In the genomic region with DNA sequence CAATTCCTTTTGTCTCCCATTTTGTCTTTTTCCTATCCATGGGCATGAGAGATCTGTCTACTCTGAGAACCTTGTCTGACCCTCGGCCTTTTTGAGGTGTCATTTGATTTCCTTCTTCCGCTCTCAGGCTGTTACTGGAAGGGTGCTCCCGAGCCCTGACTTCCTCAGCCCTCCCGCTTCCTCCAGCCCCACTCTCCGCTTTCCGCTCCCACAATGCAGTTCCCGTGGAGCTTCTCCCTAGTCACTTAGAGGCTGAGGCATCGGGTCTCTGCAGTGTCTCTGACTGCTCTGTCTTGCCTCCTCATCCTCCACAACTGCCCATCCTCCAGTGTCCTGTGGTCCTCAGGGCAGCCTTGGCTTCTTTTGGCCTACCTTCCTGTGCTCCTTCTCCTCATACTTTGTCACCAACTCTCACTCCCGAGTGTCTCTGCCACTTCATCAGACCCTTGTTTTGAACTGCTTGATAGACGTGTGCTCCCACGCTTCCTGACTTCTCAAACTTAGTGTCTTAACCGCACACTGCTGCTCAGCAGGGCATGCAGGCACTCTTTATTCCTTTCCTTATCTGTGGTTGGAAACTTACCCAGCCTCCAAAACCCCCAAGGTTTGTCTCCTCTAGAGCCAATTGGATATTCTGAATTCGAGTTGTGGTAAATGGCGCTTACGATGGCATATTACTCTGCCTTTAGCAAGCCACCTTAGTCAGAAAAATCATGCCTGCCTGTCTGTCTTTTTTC, we compare ENCODE assay signal across 12 mouse cellular contexts. TPM values are rescaled to one million over a fixed set of nuclear protein-coding genes. Genes with fewer than 3 reads are reported as not detected.
DNase-seq lines count a peak whose midpoint lies in the region; ATAC-seq and TF ChIP-seq lines count a peak whose summit lies in the region.
"Had no signal": no experiment of that assay in that cellular context is flagged by ENCODE, and none has a peak within 500 bp of the region (broad histone marks: within the 10 kb centered on the region; RNA-seq: fewer than 3 reads in every experiment).

No protein-coding gene starts in this region.

- H3K4me1 ChIP-seq in heart, adult 2 months (ENCODE audit: control insufficient read depth, insufficient read depth, low read length): peaks cover 14% of the 10 kb centered on the region
- H3K4me1 ChIP-seq in CH12.LX (ENCODE audit: control insufficient read depth in 1 of 2, insufficient read depth in 2 of 2): peaks cover 44 to 96% of the 10 kb centered on the region in 2 experiments
- peaks cover 6% of the 10 kb centered on the region; the same call in 1 of the 2 replicates for H3K4me1 ChIP-seq in lung, postnatal 0 days (ENCODE audit: insufficient read depth, low read depth, low read length)
- peaks cover 14% of the 10 kb centered on the region for H3K4me1 ChIP-seq in midbrain, embryonic 13.5 days (replicated peaks)
- H3K4me1 ChIP-seq in intestine, postnatal 0 days (replicated peaks; ENCODE audit: control insufficient read depth, insufficient read depth, low read length): peaks cover 14% of the 10 kb centered on the region

- dilution Hi-C loops in CH12.LX (cut with MboI; ENCODE audit: extremely low pct_ligation_motif_present, extremely low pct_unique_long_range_greater_than_20kb, low sequenced_read_pairs): no loop called here

- H3K9ac ChIP-seq in heart, adult 2 months (ENCODE audit: low read depth, low read length): peak overlapping the region; percentile 27; the same call in 1 of the 2 replicates
- no peak overlapping the region for H3K9ac ChIP-seq in CH12.LX (ENCODE audit: insufficient read depth, low read depth)
- no peak overlapping the region for H3K9ac ChIP-seq in lung, postnatal 0 days (replicated peaks; ENCODE audit: low read depth)
- H3K9ac ChIP-seq in midbrain, embryonic 13.5 days (replicated peaks): no peak overlapping the region
- H3K9ac ChIP-seq in intestine, postnatal 0 days (ENCODE audit: low read depth, low read length): no peak overlapping the region
- H3K9ac ChIP-seq: midbrain, embryonic 12.5 days had no signal

- H3K9me3 ChIP-seq in CH12.LX (replicated peaks; ENCODE audit: low read length): no peaks in the 10 kb centered on the region
- no peaks in the 10 kb centered on the region for H3K9me3 ChIP-seq in lung, postnatal 0 days (ENCODE audit: low read length)
- H3K9me3 ChIP-seq in midbrain, embryonic 13.5 days: no peaks in the 10 kb centered on the region
- H3K9me3 ChIP-seq in intestine, postnatal 0 days (ENCODE audit: control insufficient read depth): no peaks in the 10 kb centered on the region
- H3K9me3 ChIP-seq: midbrain, embryonic 12.5 days had no signal

- no peak overlapping the region for H3K4me3 ChIP-seq in heart, adult 2 months
- peak overlapping the region; percentile 1 to 32 (median 4) for H3K4me3 ChIP-seq in CH12.LX (replicated peaks in 1 of 3; ENCODE audit: low read depth in 2 of 3, low read length in 2 of 3, poor library complexity in 1 of 3)
- no peak overlapping the region for H3K4me3 ChIP-seq in lung, postnatal 0 days (ENCODE audit: low read depth, low read length)
- no peak overlapping the region for H3K4me3 ChIP-seq in midbrain, embryonic 13.5 days (replicated peaks)
- H3K4me3 ChIP-seq in intestine, postnatal 0 days (ENCODE audit: low read depth, low read length): no peak overlapping the region
- H3K4me3 ChIP-seq: midbrain, embryonic 12.5 days had no signal

- no peaks in the 10 kb centered on the region; the same call in 1 of the 2 replicates for H3K36me3 ChIP-seq in heart, adult 2 months (ENCODE audit: control insufficient read depth, insufficient read depth, low read length)
- H3K36me3 ChIP-seq in CH12.LX (replicated peaks in 1 of 2; ENCODE audit: control insufficient read depth in 1 of 2, insufficient read depth in 1 of 2, low read length in 1 of 2): peaks cover 11 to 43% of the 10 kb centered on the region in 2 experiments
- peaks cover 16% of the 10 kb centered on the region; the same call in 1 of the 2 replicates for H3K36me3 ChIP-seq in lung, postnatal 0 days (ENCODE audit: insufficient read depth, low read length)
- H3K36me3 ChIP-seq in midbrain, embryonic 13.5 days: peaks cover 20% of the 10 kb centered on the region
- peaks cover 18% of the 10 kb centered on the region for H3K36me3 ChIP-seq in intestine, postnatal 0 days (ENCODE audit: control insufficient read depth, insufficient read depth)

- TF ChIP-seq RAD21 in CH12.LX (IDR thresholded peaks at IDR 0.05; ENCODE audit: low read depth, low read length): no peak; the same call in 1 of the 2 replicates

- DNase-seq in heart, adult 2 months: peak; percentile 64 to 67
- no peak for DNase-seq in heart, postnatal 25 days (ENCODE audit: low spot score)
- peak; percentile 79 for DNase-seq in CH12.LX (ENCODE audit: extremely low read depth)
- DNase-seq in heart, postnatal 14 days: peak; percentile 35 to 37
- peak; percentile 40 for DNase-seq in lung, postnatal 0 days (ENCODE audit: low spot score)
- DNase-seq: gastrocnemius, postnatal 25 days; layer of hippocampus, postnatal 36 days had no signal

- in situ Hi-C loops in CH12.LX (cut with MboI; ENCODE audit: low pct_ligation_motif_present, low pct_unique_long_range_greater_than_20kb, low sequenced_read_pairs): no loop called here

- H3K27me3 ChIP-seq in heart, adult 2 months (ENCODE audit: control insufficient read depth, insufficient read depth, low read length): no peaks in the 10 kb centered on the region
- H3K27me3 ChIP-seq in CH12.LX (replicated peaks): no peaks in the 10 kb centered on the region
- H3K27me3 ChIP-seq in lung, postnatal 0 days (replicated peaks; ENCODE audit: insufficient read depth, low read length): no peaks in the 10 kb centered on the region
- H3K27me3 ChIP-seq in midbrain, embryonic 13.5 days: no peaks in the 10 kb centered on the region
- no peaks in the 10 kb centered on the region for H3K27me3 ChIP-seq in intestine, postnatal 0 days (replicated peaks; ENCODE audit: control insufficient read depth, insufficient read depth, low read length)
- H3K27me3 ChIP-seq: midbrain, embryonic 12.5 days had no signal

- no peaks in the 10 kb centered on the region for H3K79me2 ChIP-seq in heart, adult 2 months (replicated peaks; ENCODE audit: control insufficient read depth, insufficient read depth, low read length)
- H3K79me2 ChIP-seq in CH12.LX (replicated peaks; ENCODE audit: control insufficient read depth, extremely low read depth, insufficient read depth, poor library complexity, severe bottlenecking): peaks cover 3% of the 10 kb centered on the region; the same call in 1 of the 2 replicates

- ATAC-seq in lung, postnatal 0 days: peak; percentile 65
- no peak for ATAC-seq in midbrain, embryonic 13.5 days
- no peak for ATAC-seq in intestine, postnatal 0 days
- no peak for ATAC-seq in frontal cortex, adult (ENCODE audit: low TSS enrichment)

- no peak for TF ChIP-seq CTCF in heart, adult 2 months (IDR thresholded peaks at IDR 0.05)
- no peak for TF ChIP-seq CTCF in CH12.LX (conservative IDR thresholded peaks at IDR 0.05 in 1 of 2, IDR thresholded peaks at IDR 0.05 in 1 of 2; ENCODE audit: low read depth in 2 of 2, low read length in 2 of 2)
- TF ChIP-seq CTCF in lung, postnatal 0 days (IDR thresholded peaks at IDR 0.05): no peak
- TF ChIP-seq CTCF in intestine, postnatal 0 days (IDR thresholded peaks at IDR 0.05; ENCODE audit: low read depth): no peak

- intact Hi-C loops in heart, adult 2 months (cut with DNase I): loop anchor here (2.0 kb wide), 1 partner anchor 30 kb away; no protein-coding TSS in a partner anchor
- intact Hi-C loops in heart, postnatal 25 days (cut with DNase I): no loop called here
- intact Hi-C loops in heart, postnatal 14 days (cut with DNase I): no loop called here

- TF ChIP-seq EP300 in heart, adult 2 months (IDR thresholded peaks at IDR 0.05; ENCODE audit: insufficient read depth, low read depth, low read length): peak; percentile 25; the same call in 1 of the 2 replicates
- peak; percentile 81 for TF ChIP-seq EP300 in CH12.LX (IDR thresholded peaks at IDR 0.05; ENCODE audit: low read length)
- TF ChIP-seq EP300 in lung, postnatal 0 days (IDR thresholded peaks at IDR 0.05): no peak

- peak overlapping the region; percentile 53; the same call in 1 of the 2 replicates for H3K4me2 ChIP-seq in CH12.LX (ENCODE audit: insufficient read depth, low read depth, poor library complexity, severe bottlenecking)
- no peak overlapping the region for H3K4me2 ChIP-seq in lung, postnatal 0 days (replicated peaks; ENCODE audit: low read depth, low read length)
- H3K4me2 ChIP-seq in midbrain, embryonic 13.5 days (replicated peaks): no peak overlapping the region
- no peak overlapping the region for H3K4me2 ChIP-seq in intestine, postnatal 0 days (replicated peaks; ENCODE audit: low read depth)
- H3K4me2 ChIP-seq: midbrain, embryonic 12.5 days had no signal

- peak overlapping the region; percentile 78 for H3K27ac ChIP-seq in heart, adult 2 months
- peak overlapping the region; percentile 71 for H3K27ac ChIP-seq in CH12.LX (ENCODE audit: insufficient read depth, low read depth)
- H3K27ac ChIP-seq in lung, postnatal 0 days (ENCODE audit: low read length): no peak overlapping the region
- H3K27ac ChIP-seq in midbrain, embryonic 13.5 days: no peak overlapping the region
- no peak overlapping the region for H3K27ac ChIP-seq in intestine, postnatal 0 days (ENCODE audit: low read depth, low read length)

- 48% methylated on average over 15 of the region's 15 CpGs for WGBS in heart, adult 2 months
- WGBS in lung, postnatal 0 days: 53% methylated on average over 15 of the region's 15 CpGs
- 85% methylated on average over 15 of the region's 15 CpGs for WGBS in midbrain, embryonic 13.5 days
- WGBS in intestine, postnatal 0 days: 79% methylated on average over 15 of the region's 15 CpGs

- peak; percentile 51 for TF ChIP-seq POLR2A in heart, adult 2 months (IDR thresholded peaks at IDR 0.05; ENCODE audit: insufficient read depth, low read depth, low read length)
- TF ChIP-seq POLR2A in CH12.LX (IDR thresholded peaks at IDR 0.05; ENCODE audit: low read depth, low read length): no peak

RNA-seq across cellular contexts. Expression of a gene that starts 21.2 kb away (rescaled TPM):
- not detected for total RNA-seq in heart, adult 2 months (2021)
- 0.31 TPM in 1 of 2 replicates, not detected in the other for polyA plus RNA-seq in heart, adult 2 months (2012; rRNA removed)
- not detected for total RNA-seq in heart, postnatal 25 days (2021)
- total RNA-seq in CH12.LX (2012; rRNA removed): 0.17 TPM in 1 of 2 replicates, not detected in the other
- total RNA-seq in CH12.LX (2014; rRNA removed): not detected in 2 replicates
- not detected in 2 replicates for polyA plus RNA-seq in CH12.LX (2012; ENCODE audit: insufficient read length, low read depth)
- total RNA-seq in heart, postnatal 14 days (2021): not detected
- polyA plus RNA-seq in lung, postnatal 0 days (2015; fragmentation: Nextera tagmentation; extraction: Ambion mirVana): not detected in 2 replicates
- polyA plus RNA-seq in midbrain, embryonic 13.5 days (2015; fragmentation: Nextera tagmentation; extraction: Ambion mirVana): not detected in 2 replicates
- not detected in 2 replicates for polyA plus RNA-seq in intestine, postnatal 0 days (2015; fragmentation: Nextera tagmentation; extraction: Ambion mirVana)
- total RNA-seq: gastrocnemius, postnatal 25 days had no signal
- polyA plus RNA-seq: embryonic facial prominence, embryonic 14.5 days; midbrain, embryonic 12.5 days had no signal

RNA-seq across cellular contexts. Expression of a gene that starts 24.6 kb away (rescaled TPM):
- total RNA-seq in heart, adult 2 months (2021): not detected
- polyA plus RNA-seq in heart, adult 2 months (2012; rRNA removed): not detected in 2 replicates
- not detected for total RNA-seq in heart, postnatal 25 days (2021)
- total RNA-seq in CH12.LX (2012; rRNA removed): not detected in 2 replicates
- total RNA-seq in CH12.LX (2014; rRNA removed): not detected in 2 replicates
- not detected in 2 replicates for polyA plus RNA-seq in CH12.LX (2012; ENCODE audit: insufficient read length, low read depth)
- not detected for total RNA-seq in heart, postnatal 14 days (2021)
- polyA plus RNA-seq in lung, postnatal 0 days (2015; fragmentation: Nextera tagmentation; extraction: Ambion mirVana): not detected in 2 replicates
- polyA plus RNA-seq in midbrain, embryonic 13.5 days (2015; fragmentation: Nextera tagmentation; extraction: Ambion mirVana): not detected in 2 replicates
- 0.12 TPM in 1 of 2 replicates, not detected in the other for polyA plus RNA-seq in intestine, postnatal 0 days (2015; fragmentation: Nextera tagmentation; extraction: Ambion mirVana)
- total RNA-seq: layer of hippocampus, postnatal 36 days had no signal

RNA-seq across cellular contexts. Expression of a gene that starts 31.7 kb away (rescaled TPM):
- total RNA-seq in heart, adult 2 months (2021): 10 to 100 TPM; 41.3 to 46.8 TPM
- polyA plus RNA-seq in heart, adult 2 months (2012; rRNA removed): 40.8 and 49.6 TPM in 2 replicates
- 10 to 100 TPM; 43.6 to 46.3 TPM for total RNA-seq in heart, postnatal 25 days (2021)
- total RNA-seq in CH12.LX (2012; rRNA removed): 24.3 and 31.2 TPM in 2 replicates
- total RNA-seq in CH12.LX (2014; rRNA removed): 11.6 and 15.0 TPM in 2 replicates
- 79.8 and 82.8 TPM in 2 replicates for polyA plus RNA-seq in CH12.LX (2012; ENCODE audit: insufficient read length, low read depth)
- 10 to 100 TPM; 42.2 to 44.1 TPM for total RNA-seq in heart, postnatal 14 days (2021)
- 7.4 and 7.6 TPM in 2 replicates for polyA plus RNA-seq in lung, postnatal 0 days (2015; fragmentation: Nextera tagmentation; extraction: Ambion mirVana)
- polyA plus RNA-seq in midbrain, embryonic 13.5 days (2015; fragmentation: Nextera tagmentation; extraction: Ambion mirVana): 10.7 and 14.2 TPM in 2 replicates
- 5.8 and 6.1 TPM in 2 replicates for polyA plus RNA-seq in intestine, postnatal 0 days (2015; fragmentation: Nextera tagmentation; extraction: Ambion mirVana)

RNA-seq across cellular contexts. Expression of a gene that starts 44.5 kb away (rescaled TPM):
- under 1 TPM; 0.34 to 0.98 TPM for total RNA-seq in heart, adult 2 months (2021)
- polyA plus RNA-seq in heart, adult 2 months (2012; rRNA removed): 0.29 and 0.59 TPM in 2 replicates
- under 1 TPM; 0.36 to 0.42 TPM for total RNA-seq in heart, postnatal 25 days (2021)
- total RNA-seq in CH12.LX (2012; rRNA removed) (0.25 TPM in 2 replicates), CH12.LX (2014; rRNA removed) (not detected in 2 replicates)
- 0.84 and 1.1 TPM in 2 replicates for polyA plus RNA-seq in CH12.LX (2012; ENCODE audit: insufficient read length, low read depth)
- total RNA-seq in heart, postnatal 14 days (2021): under 1 TPM; 0.17 to 0.22 TPM
- polyA plus RNA-seq in lung, postnatal 0 days (2015; fragmentation: Nextera tagmentation; extraction: Ambion mirVana): 0.55 and 0.66 TPM in 2 replicates
- polyA plus RNA-seq in midbrain, embryonic 13.5 days (2015; fragmentation: Nextera tagmentation; extraction: Ambion mirVana): 0.17 and 0.26 TPM in 2 replicates
- 0.07 and 0.10 TPM in 2 replicates for polyA plus RNA-seq in intestine, postnatal 0 days (2015; fragmentation: Nextera tagmentation; extraction: Ambion mirVana)
- total RNA-seq: gastrocnemius, postnatal 25 days; layer of hippocampus, postnatal 36 days had no signal

RNA-seq across cellular contexts. Expression of a gene that starts 52.6 kb away (rescaled TPM):
- 10 to 100 TPM; 50.8 to 58.7 TPM for total RNA-seq in heart, adult 2 months (2021)
- 65.0 and 80.9 TPM in 2 replicates for polyA plus RNA-seq in heart, adult 2 months (2012; rRNA removed)
- 10 to 100 TPM; 48.0 to 54.0 TPM for total RNA-seq in heart, postnatal 25 days (2021)
- total RNA-seq in CH12.LX (2012; rRNA removed): 23.5 and 24.0 TPM in 2 replicates
- 24.1 and 25.5 TPM in 2 replicates for total RNA-seq in CH12.LX (2014; rRNA removed)
- polyA plus RNA-seq in CH12.LX (2012; ENCODE audit: insufficient read length, low read depth): 28.0 and 31.7 TPM in 2 replicates
- total RNA-seq in heart, postnatal 14 days (2021): 10 to 100 TPM; 52.0 to 54.4 TPM
- 112 and 119 TPM in 2 replicates for polyA plus RNA-seq in lung, postnatal 0 days (2015; fragmentation: Nextera tagmentation; extraction: Ambion mirVana)
- 111 and 113 TPM in 2 replicates for polyA plus RNA-seq in midbrain, embryonic 13.5 days (2015; fragmentation: Nextera tagmentation; extraction: Ambion mirVana)
- 107 TPM in 2 replicates for polyA plus RNA-seq in intestine, postnatal 0 days (2015; fragmentation: Nextera tagmentation; extraction: Ambion mirVana)

Comparison
In these comparisons a context has a peak if more than half of its experiments do, and no peak if none do; other contexts are left out.
1. H3K27ac ChIP-seq: peak in heart, adult 2 months (single experiment) and CH12.LX (single experiment); none in lung, postnatal 0 days (single experiment), midbrain, embryonic 13.5 days (single experiment) and intestine, postnatal 0 days (single experiment).
2. H3K4me3 ChIP-seq: peak in CH12.LX (3 of 3); none in heart, adult 2 months (single experiment), lung, postnatal 0 days (single experiment), midbrain, embryonic 13.5 days (single experiment) and intestine, postnatal 0 days (single experiment).